22 mouse cellular contexts compared by ENCODE assay signal in the genomic region with DNA sequence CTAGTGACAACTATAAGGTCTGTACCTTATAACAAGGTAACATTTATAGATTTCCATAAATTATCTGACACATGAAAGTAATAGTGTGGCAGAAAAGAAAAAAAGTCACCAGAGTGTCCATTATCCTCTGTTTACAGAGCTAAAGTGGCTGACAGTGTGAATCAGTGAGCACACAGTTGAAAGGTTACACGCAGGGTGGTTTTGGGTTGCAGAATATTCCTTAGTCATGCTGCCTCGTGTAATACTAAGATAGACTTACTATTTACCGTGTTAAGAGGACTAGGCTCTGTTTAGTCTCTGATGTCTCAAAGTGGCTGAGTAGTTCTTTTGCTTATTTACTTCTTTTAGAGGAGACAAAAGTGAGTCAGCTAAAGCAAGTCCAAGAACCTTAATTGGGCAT.
DNase-seq lines count a peak whose midpoint lies in the region; ATAC-seq lines count a peak whose summit lies in the region.
"Had no signal": no experiment of that assay in that cellular context is flagged by ENCODE, and none has a peak within 500 bp of the region (broad histone marks: within the 10 kb centered on the region; RNA-seq: fewer than 3 reads in every experiment).

No protein-coding gene starts in this region.

- H3K4me3 ChIP-seq in embryonic facial prominence, embryonic 11.5 days (ENCODE audit: low read depth, low read length), result no peak overlapping the region
- H3K4me3 ChIP-seq in embryonic facial prominence, embryonic 10.5 days, result no peak overlapping the region
- H3K4me3 ChIP-seq: forebrain, embryonic 10.5 days; heart, embryonic 13.5 days; hindbrain, embryonic 15.5 days had no signal

- H3K27me3 ChIP-seq in embryonic facial prominence, embryonic 11.5 days (ENCODE audit: control insufficient read depth, insufficient read depth, low read length), result no peaks in the 10 kb centered on the region
- no peaks in the 10 kb centered on the region for H3K27me3 ChIP-seq in embryonic facial prominence, embryonic 10.5 days (replicated peaks; ENCODE audit: low read depth, poor library complexity, severe bottlenecking)
- H3K27me3 ChIP-seq: heart, embryonic 13.5 days; hindbrain, embryonic 15.5 days; Patski had no signal

- peak; percentile 9 for DNase-seq in embryonic facial prominence, embryonic 11.5 days (ENCODE audit: low spot score)
- DNase-seq in embryonic facial prominence, embryonic 10.5 days (ENCODE audit: low spot score), result no peak
- DNase-seq in 3T3-L1 (ENCODE audit: low read depth, low spot score), result peak; percentile 56
- peak; percentile 47 for DNase-seq in adipocyte (ENCODE audit: low spot score)
- no peak for DNase-seq in thymus, adult 18-20 months
- DNase-seq in retina, postnatal 1 day, result no peak
- no peak for DNase-seq in cerebellum, adult 8-10 months
- DNase-seq: adrenal gland, adult 2 months; adrenal gland, postnatal 25 days; B cell, adult 2 months; cerebellum, adult 18-20 months; cerebellum, postnatal 10 days; embryo, embryonic 11 days; gastrocnemius, postnatal 36 days; heart, adult 11 months; heart, postnatal 36 days had no signal

- ATAC-seq in embryonic facial prominence, embryonic 11.5 days (replicated peaks; ENCODE audit: insufficient number of reproducible peaks, low FRiP score, low TSS enrichment, low read depth), result no peak
- ATAC-seq: activated CD4-positive, CD25-positive, alpha-beta regulatory T cell, adult 4 months; forebrain, embryonic 14.5 days; Patski had no signal

- H3K36me3 ChIP-seq in embryonic facial prominence, embryonic 11.5 days (replicated peaks; ENCODE audit: control insufficient read depth, insufficient read depth, low read depth, low read length), result no peaks in the 10 kb centered on the region
- no peaks in the 10 kb centered on the region for H3K36me3 ChIP-seq in embryonic facial prominence, embryonic 10.5 days (replicated peaks)
- H3K36me3 ChIP-seq: forebrain, embryonic 10.5 days; heart, embryonic 13.5 days; hindbrain, embryonic 15.5 days had no signal

- no peak overlapping the region for H3K9ac ChIP-seq in embryonic facial prominence, embryonic 11.5 days (replicated peaks; ENCODE audit: low read length)
- H3K9ac ChIP-seq: heart, embryonic 13.5 days; hindbrain, embryonic 15.5 days had no signal

- WGBS in embryonic facial prominence, embryonic 11.5 days, result 76% methylated on average over 3 of the region's 3 CpGs
- 82% methylated on average over 3 of the region's 3 CpGs for WGBS in embryonic facial prominence, embryonic 10.5 days

- no peaks in the 10 kb centered on the region for H3K9me3 ChIP-seq in embryonic facial prominence, embryonic 11.5 days (replicated peaks; ENCODE audit: control insufficient read depth, low read length)
- H3K9me3 ChIP-seq in embryonic facial prominence, embryonic 10.5 days, result no peaks in the 10 kb centered on the region
- H3K9me3 ChIP-seq: forebrain, embryonic 10.5 days; heart, embryonic 13.5 days; hindbrain, embryonic 15.5 days had no signal

- H3K4me2 ChIP-seq in embryonic facial prominence, embryonic 11.5 days (ENCODE audit: low read depth, low read length), result no peak overlapping the region
- H3K4me2 ChIP-seq: heart, embryonic 13.5 days; hindbrain, embryonic 15.5 days had no signal

- H3K27ac ChIP-seq in embryonic facial prominence, embryonic 11.5 days (replicated peaks; ENCODE audit: low read depth, low read length), result no peak overlapping the region
- no peak overlapping the region for H3K27ac ChIP-seq in embryonic facial prominence, embryonic 10.5 days (replicated peaks)
- H3K27ac ChIP-seq: forebrain, embryonic 10.5 days; heart, embryonic 13.5 days; hindbrain, embryonic 15.5 days had no signal

- no peaks in the 10 kb centered on the region for H3K4me1 ChIP-seq in embryonic facial prominence, embryonic 11.5 days (ENCODE audit: control insufficient read depth, insufficient read depth, low read length)
- no peaks in the 10 kb centered on the region for H3K4me1 ChIP-seq in embryonic facial prominence, embryonic 10.5 days
- H3K4me1 ChIP-seq: forebrain, embryonic 10.5 days; heart, embryonic 13.5 days; hindbrain, embryonic 15.5 days had no signal

Comparison
In these comparisons a context has a peak if more than half of its experiments do, and no peak if none do; other contexts are left out.
1. DNase-seq: peak in embryonic facial prominence, embryonic 11.5 days (single experiment), 3T3-L1 (single experiment) and adipocyte (single experiment); none in embryonic facial prominence, embryonic 10.5 days (single experiment), thymus, adult 18-20 months (0 of 2), retina, postnatal 1 day (single experiment) and cerebellum, adult 8-10 months (single experiment).